Mouse (Mus musculus) hindbrain, embryonic 16.5 days (tissue): ENCODE measurements around the gene Ppp2r2c. TPM values are rescaled to one million over a fixed set of nuclear protein-coding genes. Genes with fewer than 3 reads are reported as not detected.

ENCODE experiments used
- ATAC-seq: fragments of 200-750 bp; cut with Nextera tagmentation; 2 replicates; pipeline ENCODE4 v1.8.0; 2017; ENCODE audit warnings: moderate TSS enrichment, moderate library complexity
- H3K27ac ChIP-seq: fragments of 300-500 bp; sonication (generic); 2 replicates; pipeline ENCODE4 v1.5.1; 2014; ENCODE audit warnings: low read depth, mild to moderate bottlenecking, control low read depth, low read length, moderate library complexity
- H3K27me3 ChIP-seq: fragments of 300-500 bp; sonication (generic); replicated peaks from 2 replicates; pipeline ENCODE4 v1.6.1; 2014; ENCODE audit warnings: low read length; ENCODE audit not compliant: control insufficient read depth, insufficient read depth
- H3K36me3 ChIP-seq: fragments of 300-500 bp; sonication (generic); 2 replicates; pipeline ENCODE4 v1.6.1; 2014; ENCODE audit warnings: mild to moderate bottlenecking, low read length, moderate library complexity, mixed read lengths; ENCODE audit not compliant: control insufficient read depth, insufficient read depth
- H3K4me1 ChIP-seq: fragments of 300-500 bp; sonication (generic); 2 replicates; pipeline ENCODE4 v1.6.1; 2014; ENCODE audit warnings: low read depth, low read length; ENCODE audit not compliant: control insufficient read depth, insufficient read depth
- H3K4me2 ChIP-seq: fragments of 300-500 bp; sonication (generic); 2 replicates; pipeline ENCODE4 v1.6.1; 2014; ENCODE audit warnings: mild to moderate bottlenecking, low read length, control low read depth, moderate library complexity
- H3K4me3 ChIP-seq: fragments of 300-500 bp; sonication (generic); 2 replicates; pipeline ENCODE4 v1.5.1; 2014; ENCODE audit warnings: mild to moderate bottlenecking, low read length, control low read depth, moderate library complexity
- H3K9ac ChIP-seq: fragments of 300-500 bp; sonication (generic); 2 replicates; pipeline ENCODE4 v1.6.1; 2014; ENCODE audit warnings: low read depth, mild to moderate bottlenecking, control low read depth, low read length, moderate library complexity
- H3K9me3 ChIP-seq: fragments of 300-500 bp; sonication (generic); 2 replicates; pipeline ENCODE4 v1.6.1; 2014; ENCODE audit warnings: mild to moderate bottlenecking, low read length, moderate library complexity; ENCODE audit not compliant: control insufficient read depth
- WGBS: fragments of 180-500 bp; shearing (Covaris S2); extraction: QIAGEN DNeasy Blood & Tissue Kit; methylation state at CpG from one replicate; pipeline ENCODE4 v1.1.7; 2014; 5-methylcytosine and 5-hydroxymethylcytosine counted together
- polyA plus RNA-seq: library from polyadenylated mRNA; unstranded; fragments of >200 nt; fragmentation: Nextera tagmentation; extraction: Ambion mirVana; gene quantifications from 2 replicates; pipeline ENCODE4 v1.2.1, GENCODE M21; 2015

Gene Ppp2r2c
- polyA plus RNA-seq, 1 experiment from 2014 or later, result 52.4 TPM

DNA sequence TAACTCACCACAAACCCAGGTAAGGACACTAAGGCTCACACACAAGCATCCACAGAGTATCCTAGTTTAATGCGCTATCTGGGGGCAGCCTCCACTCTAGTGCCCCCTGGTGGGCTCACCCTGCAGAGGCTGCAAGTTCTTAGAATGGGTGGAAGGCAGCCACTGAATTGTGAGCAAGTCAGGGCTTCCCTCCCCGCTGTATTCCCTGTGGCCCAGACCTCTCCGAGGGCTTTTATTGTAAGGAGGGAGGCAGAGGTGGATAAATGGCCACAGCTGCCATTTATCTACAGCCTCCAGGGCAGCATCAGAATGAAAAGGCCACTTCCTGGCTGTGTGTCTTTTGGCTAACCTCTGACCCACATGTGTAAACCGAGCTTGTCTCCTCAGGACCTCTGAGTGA is 87.1 kb downstream of the Ppp2r2c start:
- Histone ChIP-seq H3K4me2 (no peak overlapping the region), H3K4me3 (no peak overlapping the region), H3K4me1 (0 out of 2 replicates have a peak, but pooled peaks cover under 1% of the 10 kb centered on the region), H3K9ac (no peak overlapping the region), H3K27ac (no peak overlapping the region), H3K9me3 (no peaks in the 10 kb centered on the region), H3K36me3 (0 out of 2 replicates have a peak, but pooled peaks cover 5% of the 10 kb centered on the region), H3K27me3 (no peaks in the 10 kb centered on the region)
- no peak for ATAC-seq
- WGBS, result 29% methylated on average over 4 of the region's 4 CpGs

DNA sequence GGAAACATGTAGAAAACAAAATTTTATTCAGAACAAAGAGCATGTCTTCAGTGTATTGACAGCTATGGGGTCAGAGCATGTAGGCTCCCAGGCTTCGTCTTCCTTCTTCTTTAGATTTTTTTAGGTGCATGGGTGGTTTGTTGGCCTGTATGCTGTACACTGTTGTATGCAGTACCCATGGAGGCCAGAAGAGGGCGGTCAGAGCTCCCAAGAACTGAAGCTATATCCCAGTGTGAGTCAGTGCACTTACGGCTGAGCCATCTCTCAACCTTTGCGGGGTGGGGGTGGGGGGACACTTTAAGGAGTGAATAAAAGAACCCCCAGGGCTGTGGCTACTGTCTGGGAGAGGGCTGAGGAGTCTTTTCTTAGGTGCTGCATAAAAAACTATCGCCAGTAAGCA is 90.5 kb downstream of the Ppp2r2c start:
- Histone ChIP-seq H3K27ac (no peak overlapping the region), H3K4me3 (no peak overlapping the region), H3K36me3 (no peaks in the 10 kb centered on the region), H3K4me1 (peaks cover 8% of the 10 kb centered on the region), H3K9me3 (no peaks in the 10 kb centered on the region), H3K4me2 (no peak overlapping the region), H3K9ac (no peak overlapping the region), H3K27me3 (no peaks in the 10 kb centered on the region)
- WGBS, result 28% methylated on average over 5 of the region's 5 CpGs
- ATAC-seq, result peak; percentile 65

DNA sequence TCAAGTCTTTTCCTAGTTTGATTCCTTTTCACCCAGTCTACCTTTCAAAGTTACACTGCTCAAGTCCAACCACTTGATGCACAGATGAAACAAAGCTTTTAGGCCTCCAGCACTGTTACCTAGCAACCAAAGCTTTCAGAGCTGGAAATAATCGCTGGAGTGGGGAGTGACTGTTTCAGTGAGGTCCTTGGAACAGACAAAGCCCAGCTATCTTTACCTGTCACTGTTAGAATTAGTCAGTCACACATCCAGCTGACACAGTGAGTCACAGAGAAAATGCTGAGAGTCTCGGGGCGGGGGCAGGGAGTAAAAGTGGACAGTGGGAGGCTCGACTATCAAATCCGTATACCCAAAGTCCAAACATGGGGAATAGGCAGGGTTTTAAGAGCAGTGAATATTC is 92.2 kb downstream of the Ppp2r2c start:
- H3K4me2 ChIP-seq, result no peak overlapping the region
- H3K4me1 ChIP-seq, result peaks cover 8% of the 10 kb centered on the region
- H3K36me3 ChIP-seq, result no peaks in the 10 kb centered on the region
- H3K9me3 ChIP-seq, result no peaks in the 10 kb centered on the region
- WGBS, result 12% methylated on average over 5 of the region's 5 CpGs
- H3K9ac ChIP-seq, result no peak overlapping the region
- no peak overlapping the region for H3K4me3 ChIP-seq
- H3K27ac ChIP-seq, result peak overlapping the region; percentile 51
- peak; percentile 70 for ATAC-seq
- no peaks in the 10 kb centered on the region for H3K27me3 ChIP-seq

DNA sequence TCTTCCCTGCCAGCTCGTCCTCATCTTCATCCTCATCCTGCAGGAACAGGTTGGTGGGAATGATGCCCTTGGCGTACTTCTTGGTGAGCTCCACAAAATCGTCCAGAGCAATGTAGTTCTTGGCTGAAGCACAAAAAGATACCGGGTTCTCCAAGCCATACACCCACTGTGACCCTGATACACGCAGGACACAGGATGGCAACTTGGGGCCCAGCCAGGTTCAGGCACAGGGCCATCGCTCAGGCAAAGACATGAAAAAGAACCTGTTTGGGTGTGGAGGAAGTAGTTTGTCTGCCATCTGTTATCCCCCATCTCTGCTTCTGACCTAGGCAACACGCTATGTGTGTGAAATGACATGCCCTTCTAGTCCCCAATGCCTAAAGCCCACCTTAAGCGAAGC is 103.3 kb downstream of the Ppp2r2c start:
- 87% methylated on average over 8 of the region's 8 CpGs for WGBS
- no peaks in the 10 kb centered on the region for H3K27me3 ChIP-seq
- no peaks in the 10 kb centered on the region for H3K4me1 ChIP-seq
- no peak for ATAC-seq
- no peaks in the 10 kb centered on the region for H3K9me3 ChIP-seq
- H3K9ac ChIP-seq, result no peak overlapping the region
- H3K4me2 ChIP-seq, result no peak overlapping the region
- H3K27ac ChIP-seq, result no peak overlapping the region
- no peak overlapping the region for H3K4me3 ChIP-seq
- H3K36me3 ChIP-seq, result peaks cover 9% of the 10 kb centered on the region

DNA sequence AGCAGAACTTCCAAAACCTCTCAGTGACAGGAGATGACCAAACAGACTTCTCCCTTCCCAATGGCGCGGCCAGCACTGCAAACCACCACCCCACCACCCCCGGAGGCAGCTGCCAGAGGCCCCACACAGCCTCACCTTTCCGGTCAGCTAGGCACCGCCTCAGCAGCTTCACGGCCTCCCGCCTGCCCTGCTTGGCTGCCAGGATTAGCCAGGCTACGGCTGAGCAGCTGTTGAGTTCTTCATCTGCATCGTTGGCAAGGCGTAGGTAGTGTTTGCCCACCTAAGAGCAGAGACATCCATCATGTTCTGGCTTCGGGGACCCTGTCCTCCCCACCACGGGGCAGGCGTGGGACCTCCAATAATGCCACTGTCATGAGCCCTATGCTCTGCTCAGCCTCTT is 107.0 kb downstream of the Ppp2r2c start:
- no peak overlapping the region for H3K9ac ChIP-seq
- 79% methylated on average over 13 of the region's 13 CpGs for WGBS
- H3K4me3 ChIP-seq, result no peak overlapping the region
- H3K9me3 ChIP-seq, result no peaks in the 10 kb centered on the region
- no peak for ATAC-seq
- no peaks in the 10 kb centered on the region for H3K36me3 ChIP-seq
- H3K27me3 ChIP-seq, result no peaks in the 10 kb centered on the region
- no peak overlapping the region for H3K27ac ChIP-seq
- H3K4me1 ChIP-seq, result no peaks in the 10 kb centered on the region
- H3K4me2 ChIP-seq, result no peak overlapping the region

DNA sequence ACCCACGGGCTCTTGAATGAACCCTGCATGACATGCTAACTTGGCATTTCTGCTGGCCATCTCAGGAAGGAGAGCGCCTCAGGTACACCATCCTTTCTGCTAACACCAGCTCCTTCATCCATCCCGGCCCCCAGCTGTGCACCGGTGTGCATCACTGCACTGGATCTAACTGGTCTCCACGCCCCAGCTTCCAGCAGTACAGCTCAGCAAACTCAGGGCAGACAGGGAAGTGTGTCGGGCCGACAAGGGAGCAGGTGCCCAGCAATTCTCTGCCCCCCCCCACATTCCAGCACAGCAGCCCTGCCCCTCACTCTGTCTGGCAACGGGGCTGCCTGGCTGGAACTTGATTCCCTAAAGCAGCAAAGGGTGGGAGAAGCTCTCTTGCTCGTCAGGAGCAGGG is 109.5 kb downstream of the Ppp2r2c start:
- Histone ChIP-seq H3K36me3 (no peaks in the 10 kb centered on the region), H3K4me3 (no peak overlapping the region), H3K4me1 (no peaks in the 10 kb centered on the region), H3K4me2 (no peak overlapping the region), H3K9ac (no peak overlapping the region), H3K27me3 (no peaks in the 10 kb centered on the region), H3K9me3 (no peaks in the 10 kb centered on the region), H3K27ac (no peak overlapping the region)
- 66% methylated on average over 9 of the region's 9 CpGs for WGBS
- no peak for ATAC-seq

DNA sequence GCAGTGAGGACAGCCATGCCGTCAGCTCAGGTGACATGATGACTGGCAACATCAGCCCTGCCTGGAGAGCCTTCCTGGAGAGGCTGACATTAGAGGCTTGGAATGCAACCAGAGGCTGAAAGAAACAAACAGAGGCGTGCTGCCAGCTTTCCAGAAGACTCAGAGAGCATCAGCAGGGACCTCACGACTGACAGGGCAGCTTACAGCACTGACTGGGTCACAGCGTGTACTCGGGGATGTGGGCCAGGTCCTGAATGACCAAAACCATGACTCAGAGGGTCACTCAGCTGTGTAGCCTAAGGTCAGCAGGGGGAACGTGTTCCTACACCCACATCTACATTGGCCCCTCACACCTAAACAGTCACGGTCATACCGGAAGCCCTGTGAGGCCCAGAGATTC is 110.7 kb downstream of the Ppp2r2c start:
- ATAC-seq, result no peak
- H3K36me3 ChIP-seq, result no peaks in the 10 kb centered on the region
- H3K4me3 ChIP-seq, result no peak overlapping the region
- no peaks in the 10 kb centered on the region for H3K27me3 ChIP-seq
- no peaks in the 10 kb centered on the region for H3K4me1 ChIP-seq
- 72% methylated on average over 8 of the region's 8 CpGs for WGBS
- H3K27ac ChIP-seq, result no peak overlapping the region
- H3K9me3 ChIP-seq, result no peaks in the 10 kb centered on the region
- no peak overlapping the region for H3K9ac ChIP-seq
- no peak overlapping the region for H3K4me2 ChIP-seq

DNA sequence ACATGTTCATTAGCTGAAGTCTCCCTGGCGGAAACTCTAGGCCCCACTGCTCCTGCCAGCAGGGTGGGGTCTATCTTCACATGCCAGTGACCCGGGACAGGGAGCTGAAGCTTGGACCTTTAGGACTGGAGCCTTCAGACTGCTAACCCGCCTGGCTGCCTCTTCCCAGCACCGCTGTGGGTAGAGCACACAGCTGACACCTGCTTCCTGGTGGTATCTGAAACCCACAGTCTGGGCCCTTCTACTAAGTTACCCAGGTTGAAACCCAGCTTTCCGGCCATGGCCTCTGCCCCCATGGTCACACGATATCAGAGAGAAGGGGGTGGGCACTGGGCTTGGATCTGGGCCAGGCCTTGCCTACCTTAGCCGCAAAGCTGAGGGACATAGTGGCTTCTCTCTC is 111.3 kb downstream of the Ppp2r2c start:
- no peak overlapping the region for H3K4me3 ChIP-seq
- H3K9ac ChIP-seq, result no peak overlapping the region
- H3K36me3 ChIP-seq, result no peaks in the 10 kb centered on the region
- H3K27ac ChIP-seq, result no peak overlapping the region
- H3K4me1 ChIP-seq, result no peaks in the 10 kb centered on the region
- H3K4me2 ChIP-seq, result no peak overlapping the region
- 87% methylated on average over 7 of the region's 7 CpGs for WGBS
- no peaks in the 10 kb centered on the region for H3K9me3 ChIP-seq
- ATAC-seq, result no peak
- no peaks in the 10 kb centered on the region for H3K27me3 ChIP-seq

DNA sequence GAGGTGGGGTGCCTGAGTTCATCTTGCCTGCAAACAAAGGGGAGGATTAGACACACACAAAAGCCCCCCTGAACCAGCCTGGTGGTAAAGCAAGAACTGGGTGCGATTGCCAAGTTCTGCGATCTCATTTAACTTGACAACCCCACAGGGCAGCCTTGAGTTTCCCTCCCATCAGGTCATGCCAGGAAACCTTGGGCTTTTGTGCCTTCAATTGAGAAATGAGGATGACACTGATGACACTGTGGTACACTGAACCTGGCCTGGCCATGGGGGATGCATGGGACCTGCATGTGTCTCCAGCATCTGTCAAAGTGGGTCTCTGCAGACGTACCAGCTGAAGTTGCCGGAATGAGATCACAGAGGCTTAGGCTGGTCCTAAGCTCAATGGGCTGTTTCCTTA is 114.0 kb downstream of the Ppp2r2c start:
- no peak overlapping the region for H3K27ac ChIP-seq
- no peaks in the 10 kb centered on the region for H3K36me3 ChIP-seq

DNA sequence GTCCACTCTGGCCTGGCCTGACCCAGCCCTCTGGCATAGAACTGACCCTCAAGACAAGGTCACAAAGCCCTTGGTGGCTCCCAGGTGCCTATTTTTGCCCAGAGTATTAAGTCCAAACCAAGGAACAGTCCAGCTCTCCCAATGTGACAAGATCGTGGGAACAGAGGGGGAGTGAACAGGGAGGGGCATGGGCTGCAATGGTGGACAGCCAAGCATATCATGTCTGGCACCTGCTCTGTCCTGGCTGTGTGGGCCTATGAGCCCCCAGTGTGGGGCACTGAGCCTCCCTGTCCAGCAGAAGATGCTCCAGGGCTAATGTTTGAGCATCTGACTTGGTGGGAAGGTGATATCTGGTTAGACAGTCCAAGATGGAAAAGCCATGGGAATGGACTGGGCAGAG is 118.3 kb downstream of the Ppp2r2c start:
- 76% methylated on average over 1 of the region's 1 CpGs for WGBS
- ATAC-seq, result no peak

More for the DNA sequence above, 114.0 kb downstream of the Ppp2r2c start:
- no peak overlapping the region for H3K4me2 ChIP-seq
- no peak for ATAC-seq
- H3K9me3 ChIP-seq, result no peaks in the 10 kb centered on the region
- no peaks in the 10 kb centered on the region for H3K4me1 ChIP-seq
- no peak overlapping the region for H3K4me3 ChIP-seq
- WGBS, result 66% methylated on average over 4 of the region's 4 CpGs
- no peak overlapping the region for H3K9ac ChIP-seq
- H3K27me3 ChIP-seq, result no peaks in the 10 kb centered on the region

More for the DNA sequence above, 118.3 kb downstream of the Ppp2r2c start:
- Histone ChIP-seq H3K9me3 (no peaks in the 10 kb centered on the region), H3K4me2 (no peak overlapping the region), H3K4me3 (no peak overlapping the region), H3K36me3 (no peaks in the 10 kb centered on the region), H3K27ac (no peak overlapping the region), H3K4me1 (peaks cover 11% of the 10 kb centered on the region), H3K9ac (no peak overlapping the region), H3K27me3 (no peaks in the 10 kb centered on the region)
